Mouse (Mus musculus) stomach, embryonic 16.5 days (tissue): ENCODE results near the gene Gabpb2. TPM values are rescaled to one million over a fixed set of nuclear protein-coding genes. Genes with fewer than 3 reads are reported as not detected.
"Not testable (repeated sequence)": the region's sequence is repeated elsewhere in the genome, so short reads cannot be mapped to it uniquely, and the experiment has no call there.

Experiments used
- ATAC-seq: fragments of 200-750 bp; cut with Nextera tagmentation; 2 replicates; pipeline ENCODE4 v1.8.0; 2017; ENCODE audit warnings: moderate number of reproducible peaks, moderate TSS enrichment; ENCODE audit not compliant: insufficient read depth, low FRiP score
- H3K27ac ChIP-seq: fragments of 300-500 bp; sonication (generic); 2 replicates; pipeline ENCODE4 v1.5.1; 2014; ENCODE audit warnings: low read length
- H3K27me3 ChIP-seq: fragments of 300-500 bp; sonication (generic); 2 replicates; pipeline ENCODE4 v1.6.1; 2014; ENCODE audit warnings: low read length, control low read depth, mixed read lengths; ENCODE audit not compliant: control insufficient read depth, insufficient read depth
- H3K36me3 ChIP-seq: fragments of 300-500 bp; sonication (generic); 2 replicates; pipeline ENCODE4 v1.6.1; 2014; ENCODE audit warnings: low read length; ENCODE audit not compliant: control insufficient read depth, insufficient read depth
- H3K4me1 ChIP-seq: fragments of 300-500 bp; sonication (generic); 2 replicates; pipeline ENCODE4 v1.6.1; 2014; ENCODE audit warnings: low read length, control low read depth, mixed read lengths; ENCODE audit not compliant: control insufficient read depth, insufficient read depth
- H3K4me2 ChIP-seq: fragments of 300-500 bp; sonication (generic); 2 replicates; pipeline ENCODE4 v1.6.1; 2014; ENCODE audit warnings: low read depth, low read length, mixed read lengths
- H3K4me3 ChIP-seq: fragments of 300-500 bp; sonication (generic); replicated peaks from 2 replicates; pipeline ENCODE4 v1.5.1; 2014; ENCODE audit warnings: mild to moderate bottlenecking, low read length
- H3K9ac ChIP-seq: fragments of 300-500 bp; sonication (generic); 2 replicates; pipeline ENCODE4 v1.6.1; 2014; ENCODE audit warnings: low read length
- H3K9me3 ChIP-seq: fragments of 300-500 bp; sonication (generic); replicated peaks from 2 replicates; pipeline ENCODE4 v1.6.1; 2016; ENCODE audit warnings: low read length, control low read depth; ENCODE audit not compliant: control insufficient read depth
- WGBS: fragments of 180-500 bp; shearing (Covaris S2); extraction: QIAGEN DNeasy Blood & Tissue Kit; methylation state at CpG from one replicate; pipeline ENCODE4 v1.1.7; 2014; 5-methylcytosine and 5-hydroxymethylcytosine counted together
- polyA plus RNA-seq: library from polyadenylated mRNA; unstranded; fragments of >200 nt; fragmentation: Nextera tagmentation; extraction: Ambion mirVana; gene quantifications from 2 replicates; pipeline ENCODE4 v1.2.1, GENCODE M21; 2015

Gabpb2 gene
- polyA plus RNA-seq, 1 experiment from 2014 or later, result 10.9 TPM

DNA sequence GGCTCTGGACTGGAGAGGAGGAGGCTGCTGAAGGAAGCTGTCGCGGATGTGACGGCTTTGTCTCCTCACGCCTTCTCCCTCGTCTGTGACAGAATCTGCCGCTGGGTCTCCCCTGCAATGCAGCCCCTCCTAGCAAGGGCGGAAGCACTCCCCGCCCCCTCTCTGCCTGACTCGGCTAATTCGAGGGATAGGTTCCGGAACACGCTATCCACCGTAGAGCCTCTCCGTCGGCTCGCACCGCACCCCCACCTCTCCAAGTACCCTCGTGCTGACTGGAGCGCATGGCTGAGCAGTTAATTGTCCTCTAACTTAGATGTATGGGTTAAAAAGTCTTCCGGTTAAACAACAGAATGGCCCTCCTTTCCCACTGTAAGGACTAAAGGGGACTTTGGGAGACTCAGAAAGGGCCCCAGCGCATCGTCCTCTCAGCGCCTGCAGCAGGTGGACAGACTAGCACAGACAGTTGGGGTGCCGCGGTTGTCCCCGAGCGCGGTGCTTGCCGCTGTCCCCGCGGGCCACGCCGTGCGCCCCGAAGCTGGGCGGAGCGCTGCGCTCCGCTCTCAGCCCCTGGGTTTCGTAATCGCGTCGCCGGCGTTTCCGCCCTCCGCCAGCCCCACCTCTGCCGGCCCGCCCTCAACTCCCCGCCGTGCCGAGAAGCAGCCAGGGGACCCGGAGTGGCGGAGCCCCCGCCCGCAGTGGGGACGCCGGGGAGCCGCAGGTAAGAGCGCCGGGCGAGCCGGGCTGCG lies 10.6 kb upstream of the Gabpb2 start, which contains the start of gene Cdc42se1:
Cdc42se1 (plus strand) TSS at position 585 of the 746 bp plus-strand sequence.
- H3K4me2 ChIP-seq, result peak within 1 kb of the TSS; percentile 88
- under 1% methylated on average over 64 of the region's 64 CpGs for WGBS

DNA sequence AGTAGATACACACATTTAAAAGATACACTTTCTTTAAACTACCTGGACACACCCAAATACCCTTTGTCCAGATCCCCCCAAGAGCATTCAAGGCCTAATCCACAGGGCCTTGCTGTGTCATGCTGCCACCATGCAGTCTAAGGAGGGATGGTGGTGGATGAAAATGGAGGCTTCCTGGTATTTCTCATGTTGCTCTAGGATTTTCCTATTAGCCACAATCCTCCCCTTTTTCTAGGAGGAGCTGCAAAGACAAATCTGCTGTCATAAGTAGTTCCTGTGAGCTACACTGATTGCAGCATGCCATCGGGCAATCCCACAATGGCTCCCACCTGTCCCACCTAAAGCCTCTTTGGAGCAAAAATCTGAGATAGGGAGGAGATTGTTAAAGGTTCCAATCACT lies 9.5 kb upstream of the Gabpb2 start:
- H3K27ac ChIP-seq, result peak overlapping the region; percentile 21
- WGBS, result 4% methylated on average over 1 of the region's 1 CpGs

More for the DNA sequence above, 10.6 kb upstream of the Gabpb2 start, which contains the start of gene Cdc42se1:
- H3K36me3 ChIP-seq, result peaks cover 23% of the 10 kb centered on the region
- peaks cover 42% of the 10 kb centered on the region for H3K4me1 ChIP-seq
- ATAC-seq, result peak; percentile 89
- peak within 1 kb of the TSS; percentile 98 for H3K9ac ChIP-seq
- H3K9me3 ChIP-seq, result no peaks in the 10 kb centered on the region
- H3K27me3 ChIP-seq, result no peaks in the 10 kb centered on the region
- peak within 1 kb of the TSS; percentile 89 for H3K4me3 ChIP-seq
- H3K27ac ChIP-seq, result peak within 1 kb of the TSS; percentile 99

DNA sequence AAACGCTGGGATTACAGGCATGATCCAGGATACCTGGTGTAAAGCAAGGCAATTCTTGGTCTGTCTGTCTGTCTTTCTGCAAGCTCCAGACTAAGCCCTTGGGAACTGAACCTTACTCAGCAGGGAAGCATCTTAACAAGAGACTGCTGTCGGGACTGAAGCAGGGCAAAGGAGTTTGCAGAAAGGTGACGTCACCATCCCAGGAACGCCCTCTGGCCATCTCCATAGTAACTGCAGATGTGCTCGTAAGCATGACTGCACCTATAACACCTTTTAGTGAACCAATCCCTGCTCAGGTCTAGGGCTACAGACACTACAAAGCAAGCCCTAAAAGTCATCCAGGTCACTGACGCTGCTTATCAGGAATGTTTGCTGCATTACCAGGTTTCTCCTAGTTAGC lies 6.6 kb upstream of the Gabpb2 start:
- Histone ChIP-seq H3K36me3 (peaks cover 17% of the 10 kb centered on the region), H3K4me3 (no peak overlapping the region), H3K9ac (no peak overlapping the region), H3K4me1 (peaks cover 14% of the 10 kb centered on the region), H3K9me3 (no peaks in the 10 kb centered on the region), H3K27me3 (no peaks in the 10 kb centered on the region), H3K4me2 (no peak overlapping the region), H3K27ac (no peak overlapping the region)
- ATAC-seq, result no peak
- 41% methylated on average over 6 of the region's 6 CpGs for WGBS

More for the DNA sequence above, 9.5 kb upstream of the Gabpb2 start:
- no peaks in the 10 kb centered on the region for H3K27me3 ChIP-seq
- peaks cover 13% of the 10 kb centered on the region for H3K36me3 ChIP-seq
- peaks cover 36% of the 10 kb centered on the region for H3K4me1 ChIP-seq
- peak overlapping the region; percentile 53 for H3K9ac ChIP-seq
- no peaks in the 10 kb centered on the region for H3K9me3 ChIP-seq
- peak overlapping the region; percentile 89 for H3K4me3 ChIP-seq
- ATAC-seq, result no peak
- peak overlapping the region; percentile 88 for H3K4me2 ChIP-seq

DNA sequence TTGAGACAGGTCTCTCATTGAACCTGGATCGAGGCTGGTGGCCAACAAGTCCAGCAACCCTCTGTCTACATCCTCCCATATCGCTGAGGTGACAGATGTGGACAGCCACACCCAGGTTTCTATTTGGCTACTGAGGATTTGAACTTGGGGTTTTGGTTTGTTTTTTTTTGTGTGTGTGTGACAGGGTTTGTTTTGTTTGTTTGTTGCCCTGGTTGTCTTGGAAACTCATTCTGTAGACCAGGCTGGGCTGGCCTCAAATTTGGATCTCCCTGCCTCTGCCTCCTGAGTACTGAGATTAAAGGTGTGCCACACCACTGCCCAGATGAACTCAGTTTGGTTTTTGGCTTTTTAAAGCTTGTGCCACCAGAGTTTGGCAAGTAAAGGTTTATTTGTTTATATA lies 5.3 kb upstream of the Gabpb2 start:
- ATAC-seq, result no peak
- WGBS, result 87% methylated on average over 2 of the region's 2 CpGs
- H3K9ac ChIP-seq, result no peak overlapping the region
- H3K36me3 ChIP-seq, result peaks cover 17% of the 10 kb centered on the region
- H3K27ac ChIP-seq, result no peak overlapping the region
- H3K27me3 ChIP-seq, result no peaks in the 10 kb centered on the region
- no peaks in the 10 kb centered on the region for H3K9me3 ChIP-seq
- H3K4me2 ChIP-seq, result no peak overlapping the region
- no peak overlapping the region for H3K4me3 ChIP-seq
- peaks cover 16% of the 10 kb centered on the region for H3K4me1 ChIP-seq

DNA sequence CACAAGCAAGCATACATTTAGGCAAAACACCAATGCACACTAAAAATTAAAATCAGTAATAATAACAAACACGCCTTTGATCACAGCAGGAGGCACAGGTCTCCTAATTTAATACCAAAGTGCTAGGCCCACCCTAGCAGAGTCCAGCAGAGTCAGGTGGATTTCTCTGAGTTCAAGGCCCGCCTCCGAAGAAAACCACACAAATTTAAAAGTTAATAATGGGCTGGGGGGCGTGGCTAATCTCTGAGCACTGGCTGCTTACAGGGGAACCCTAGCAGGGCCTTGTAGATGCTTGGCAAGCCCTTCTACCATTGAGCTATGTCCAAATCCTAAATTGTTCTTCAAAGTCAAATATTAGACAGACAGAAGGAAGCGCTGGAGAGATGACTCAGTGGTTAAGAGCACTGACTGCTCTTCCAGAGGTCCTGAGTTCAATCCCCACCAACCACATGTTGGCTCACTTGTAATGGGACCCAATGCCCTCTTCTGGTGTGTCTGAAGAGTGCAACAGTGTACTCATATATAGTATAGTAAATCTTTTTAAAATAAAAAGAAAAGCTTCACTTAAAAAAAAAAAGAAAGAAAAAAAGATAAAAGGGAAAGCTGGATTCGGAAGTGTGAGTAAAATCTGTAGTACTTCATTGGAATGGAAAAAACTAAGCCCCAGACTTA lies 886 bp upstream of the Gabpb2 start:
- Histone ChIP-seq H3K27me3 (no peaks in the 10 kb centered on the region), H3K4me2 (peak overlapping the region; percentile 71), H3K27ac (peak overlapping the region; percentile 100), H3K4me3 (peak overlapping the region; percentile 92), H3K36me3 (peaks cover 21% of the 10 kb centered on the region), H3K9ac (peak overlapping the region; percentile 97; the same call in 1 of the 2 replicates), H3K4me1 (peaks cover 8% of the 10 kb centered on the region; the same call in 1 of the 2 replicates), H3K9me3 (no peaks in the 10 kb centered on the region)
- ATAC-seq, result no peak
- 74% methylated on average over 6 of the region's 6 CpGs for WGBS

DNA sequence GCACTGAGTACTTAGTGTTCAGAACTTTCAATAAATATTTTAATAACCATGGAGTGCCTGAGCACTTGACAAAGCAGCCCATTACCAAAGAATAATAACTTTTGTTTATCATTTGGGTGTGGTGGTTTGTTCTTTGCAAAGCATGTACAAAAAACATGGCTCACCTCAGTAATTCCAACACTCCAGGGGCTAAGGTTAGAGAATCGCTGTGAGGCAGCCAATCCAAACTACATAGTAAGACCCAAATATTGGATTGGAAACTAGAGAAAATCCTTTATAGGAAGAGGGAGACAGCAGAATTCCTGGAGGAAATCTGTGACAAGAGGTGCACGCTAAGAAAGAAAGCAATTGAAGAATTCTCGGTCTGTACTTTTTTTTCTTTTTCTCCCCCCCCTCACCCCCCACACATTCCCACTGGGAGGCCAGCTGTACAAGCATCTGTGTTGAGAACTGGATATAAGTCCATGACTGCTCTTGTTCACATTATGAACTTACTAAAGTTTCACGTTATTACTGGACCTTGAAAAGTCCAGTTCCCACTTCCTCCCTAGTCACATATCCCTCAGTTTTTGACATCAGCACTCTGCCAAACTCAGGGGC lies 961 bp downstream of the Gabpb2 start:
- Histone ChIP-seq H3K27me3 (no peaks in the 10 kb centered on the region), H3K9me3 (no peaks in the 10 kb centered on the region), H3K4me2 (peak overlapping the region; percentile 64), H3K4me3 (peak overlapping the region; percentile 92), H3K9ac (peak overlapping the region; percentile 97), H3K4me1 (peaks cover 8% of the 10 kb centered on the region; the same call in 1 of the 2 replicates), H3K36me3 (peaks cover 17% of the 10 kb centered on the region), H3K27ac (peak overlapping the region; percentile 100)
- ATAC-seq, result no peak; the same call in 1 of the 2 replicates
- 13% methylated on average over 4 of the region's 4 CpGs for WGBS

DNA sequence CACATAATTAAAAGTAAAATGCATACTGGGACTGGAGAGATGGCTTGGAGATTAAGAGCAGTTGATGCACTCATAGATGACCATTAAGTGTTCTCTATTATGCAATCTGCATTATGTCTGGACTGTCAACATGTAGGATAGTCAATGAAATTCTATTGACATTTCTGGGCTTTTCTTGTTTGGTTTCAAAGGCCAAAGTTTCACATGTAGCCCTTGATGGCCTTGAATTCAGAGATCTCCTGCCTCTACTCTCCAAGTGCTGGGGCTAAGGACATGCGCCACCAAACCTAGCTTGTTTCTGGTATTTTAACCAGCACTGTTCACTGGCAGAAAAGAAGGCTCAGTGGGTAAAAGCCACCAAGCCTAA lies 4.1 kb downstream of the Gabpb2 start:
- peaks cover 8% of the 10 kb centered on the region; the same call in 1 of the 2 replicates for H3K4me1 ChIP-seq
- ATAC-seq, result no peak
- H3K27me3 ChIP-seq, result no peaks in the 10 kb centered on the region
- H3K4me3 ChIP-seq, result no peak overlapping the region
- WGBS, result 90% methylated on average over 1 of the region's 1 CpGs
- no peaks in the 10 kb centered on the region for H3K9me3 ChIP-seq
- no peak overlapping the region for H3K9ac ChIP-seq
- H3K4me2 ChIP-seq, result no peak overlapping the region
- H3K36me3 ChIP-seq, result peaks cover 7% of the 10 kb centered on the region; the same call in 1 of the 2 replicates
- no peak overlapping the region for H3K27ac ChIP-seq

DNA sequence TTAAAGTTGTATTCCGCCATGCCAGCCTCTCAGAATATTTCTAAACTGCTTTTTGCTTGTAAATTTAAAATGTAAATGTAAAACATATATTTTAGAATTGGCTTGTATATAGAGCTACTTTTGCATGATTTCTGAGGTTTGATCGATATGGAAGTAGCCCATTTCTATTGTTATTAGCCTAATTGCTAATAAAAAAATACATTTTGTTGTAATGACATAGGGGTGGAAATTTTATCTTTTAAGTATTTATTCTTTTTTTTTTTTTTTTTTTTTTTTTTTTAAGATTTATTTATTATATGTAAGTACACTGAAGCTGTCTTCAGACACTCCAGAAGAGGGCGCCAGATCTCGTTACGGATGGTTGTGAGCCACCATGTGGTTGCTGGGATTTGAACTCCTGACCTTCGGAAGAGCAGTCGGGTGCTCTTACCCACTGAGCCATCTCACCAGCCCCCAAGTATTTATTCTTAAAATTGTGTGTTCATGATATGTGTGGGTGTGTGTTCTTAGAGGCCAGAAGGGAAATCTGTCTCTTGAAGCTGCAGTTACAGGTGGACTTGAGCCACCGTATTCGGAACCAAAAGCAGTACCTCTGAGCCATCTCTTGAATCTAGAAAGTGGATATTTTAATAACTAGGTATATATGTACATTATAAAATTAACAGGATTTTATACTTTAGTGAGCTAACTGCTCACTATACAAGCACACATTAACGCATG lies 4.7 kb downstream of the Gabpb2 start:
- WGBS, result 97% methylated on average over 7 of the region's 10 CpGs
- H3K27ac ChIP-seq, result not testable (repeated sequence)

More for the DNA sequence above, 4.7 kb downstream of the Gabpb2 start:
- H3K4me2 ChIP-seq, H3K4me3 ChIP-seq, ATAC-seq, H3K9me3 ChIP-seq, H3K4me1 ChIP-seq, H3K36me3 ChIP-seq, H3K27me3 ChIP-seq, H3K9ac ChIP-seq: not testable (repeated sequence)
